Mouse (Mus musculus) bone marrow macrophage, adult 2 months (primary cell): Measurements from ENCODE around the gene Lrrc8d.

Experiments used
- CTCF ChIP-seq: IDR thresholded peaks from 2 replicates; pipeline ENCODE4 v1.5.1; 2012; ENCODE audit warnings: low read depth, mild to moderate bottlenecking, low read length, moderate library complexity
- POLR2A ChIP-seq: IDR thresholded peaks from 2 replicates; pipeline ENCODE4 v1.6.1; 2012; ENCODE audit warnings: mild to moderate bottlenecking, low read depth, low read length, borderline replicate concordance

- TF ChIP-seq CTCF (no peak), POLR2A (no peak)
Measured at GRCm38 (mm10) chr5:105745324-105745723, 45.6 kb downstream of the Lrrc8d start.
